Mouse (Mus musculus) cortical plate, adult 2 months (tissue): ENCODE measurements around the gene Cmah.

Experiments used
- CTCF ChIP-seq: fragments of 200-500 bp; IDR thresholded peaks from 2 replicates; pipeline ENCODE4 v1.5.1; 2011; ENCODE audit warnings: mild to moderate bottlenecking, control low read depth, low read length; ENCODE audit not compliant: insufficient read depth; ENCODE audit errors: extremely low read depth
- POLR2A ChIP-seq: fragments of 200-500 bp; IDR thresholded peaks from 2 replicates; pipeline ENCODE4 v1.6.1; 2011; ENCODE audit warnings: mild to moderate bottlenecking, low read length, control low read depth; ENCODE audit not compliant: insufficient read depth; ENCODE audit errors: extremely low read depth

DNA sequence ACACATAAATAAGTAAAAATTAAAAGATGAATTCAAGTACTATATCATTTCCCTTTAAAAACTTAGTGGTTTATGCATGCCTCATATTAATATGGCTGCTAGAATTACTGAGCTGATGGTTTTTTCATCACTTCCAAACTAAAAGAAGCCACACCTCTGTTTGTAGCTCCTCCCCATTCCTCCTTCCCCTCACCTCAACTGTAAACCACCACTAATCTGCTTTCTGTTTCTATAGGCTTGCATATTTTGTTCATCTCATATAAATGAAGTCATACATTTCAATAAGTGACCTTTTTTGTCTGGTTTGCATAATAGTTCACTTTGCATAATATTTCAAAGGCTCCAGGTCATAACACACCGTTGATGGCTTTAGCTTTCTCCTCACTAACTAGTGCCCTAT is 197.3 kb downstream of the Cmah start:
- TF ChIP-seq CTCF (no peak), POLR2A (no peak)
